Mouse (Mus musculus) small intestine, adult 2 months (tissue): ENCODE data around the gene Ear6. TPM values are rescaled to one million over a fixed set of nuclear protein-coding genes. Genes with fewer than 3 reads are reported as not detected.

Source experiments
- H3K27ac ChIP-seq: fragments of 200-500 bp; 2 replicates; pipeline ENCODE4 v1.5.1; 2012; ENCODE audit warnings: low read depth, low read length, control low read depth, inconsistent platforms; ENCODE audit not compliant: insufficient read depth
- H3K27me3 ChIP-seq: fragments of 200-500 bp; 2 replicates; pipeline ENCODE4 v1.6.1; 2012; ENCODE audit warnings: mild to moderate bottlenecking, moderate library complexity, low read length, inconsistent platforms; ENCODE audit not compliant: control insufficient read depth, insufficient read depth
- H3K36me3 ChIP-seq: fragments of 200-500 bp; 2 replicates; pipeline ENCODE4 v1.6.1; 2012; ENCODE audit warnings: mild to moderate bottlenecking, low read length, control low read depth, inconsistent platforms; ENCODE audit not compliant: control insufficient read depth, insufficient read depth
- H3K4me1 ChIP-seq: fragments of 200-500 bp; 2 replicates; pipeline ENCODE4 v1.6.1; 2012; ENCODE audit warnings: low read length, inconsistent platforms, mixed read lengths; ENCODE audit not compliant: control insufficient read depth, insufficient read depth, insufficient read length
- H3K4me3 ChIP-seq: fragments of 200-500 bp; 2 replicates; pipeline ENCODE4 v1.5.1; 2012; ENCODE audit warnings: low read depth, mild to moderate bottlenecking, control low read depth, inconsistent platforms, low read length, moderate library complexity
- CTCF ChIP-seq: fragments of 200-500 bp; IDR thresholded peaks from 2 replicates; pipeline ENCODE4 v1.5.1; 2012; ENCODE audit warnings: low read depth, mild to moderate bottlenecking, control low read depth, inconsistent platforms, low read length, moderate library complexity, mixed read lengths; ENCODE audit not compliant: insufficient replicate concordance, insufficient read length; ENCODE audit errors: extremely low read depth
- POLR2A ChIP-seq: fragments of 200-500 bp; IDR thresholded peaks from 2 replicates; pipeline ENCODE4 v1.6.1; 2012; ENCODE audit warnings: low read depth, mild to moderate bottlenecking, control low read depth, inconsistent platforms, low read length, moderate library complexity
- WGBS: fragments of 180-500 bp; shearing (Covaris S2); methylation state at CpG from one replicate; pipeline ENCODE4 v1.1.7; 2018; 5-methylcytosine and 5-hydroxymethylcytosine counted together
- polyA plus RNA-seq: library from polyadenylated mRNA; depleted of rRNA; stranded (reverse); fragments of >200 nt; gene quantifications from 2 replicates; pipeline ENCODE4 v1.2.3, GENCODE M21; 2012; rRNA removed

The Ear6 gene
- polyA plus RNA-seq, 1 experiment, result not detected

- H3K4me3 ChIP-seq, result no peak overlapping the region
- H3K27me3 ChIP-seq, result no peaks in the 10 kb centered on the region
- no peaks in the 10 kb centered on the region for H3K4me1 ChIP-seq
- peaks cover 19% of the 10 kb centered on the region for H3K36me3 ChIP-seq
- H3K27ac ChIP-seq, result no peak overlapping the region
- TF ChIP-seq POLR2A (no peak), CTCF (no peak)
- WGBS, result 90% methylated on average over 14 of the region's 14 CpGs
Observed at GRCm38 (mm10) chr14:51895071-51895470, 41.6 kb downstream of the Ear6 start.

- Histone ChIP-seq H3K27me3 (no peaks in the 10 kb centered on the region), H3K27ac (no peak overlapping the region), H3K36me3 (peaks cover 11% of the 10 kb centered on the region), H3K4me3 (no peak overlapping the region), H3K4me1 (no peaks in the 10 kb centered on the region)
- no peak for TF ChIP-seq CTCF
- no peak for TF ChIP-seq POLR2A
- WGBS, result 35% methylated on average over 6 of the region's 6 CpGs
Observed at GRCm38 (mm10) chr14:51896019-51896418, 42.5 kb downstream of the Ear6 start.

GRCm38 (mm10) chr14:51896539-51897170 is 43.2 kb downstream of the Ear6 start:
- no peaks in the 10 kb centered on the region for H3K4me1 ChIP-seq
- peaks cover 5% of the 10 kb centered on the region for H3K36me3 ChIP-seq
- H3K27ac ChIP-seq, result no peak overlapping the region
- no peak overlapping the region for H3K4me3 ChIP-seq
- no peaks in the 10 kb centered on the region for H3K27me3 ChIP-seq
- no peak for TF ChIP-seq POLR2A
- TF ChIP-seq CTCF, result no peak
- WGBS, result 21% methylated on average over 8 of the region's 8 CpGs

- Histone ChIP-seq H3K4me3 (no peak overlapping the region), H3K27me3 (no peaks in the 10 kb centered on the region), H3K27ac (no peak overlapping the region), H3K4me1 (no peaks in the 10 kb centered on the region), H3K36me3 (no peaks in the 10 kb centered on the region)
- WGBS, result 91% methylated on average over 1 of the region's 1 CpGs
- TF ChIP-seq CTCF, result no peak
- no peak for TF ChIP-seq POLR2A
Observed at GRCm38 (mm10) chr14:51899351-51899750, 45.9 kb downstream of the Ear6 start.

- 67% methylated on average over 9 of the region's 9 CpGs for WGBS
- H3K27ac ChIP-seq, result no peak overlapping the region
- no peak overlapping the region for H3K4me3 ChIP-seq
- peak; percentile 96; the same call in 1 of the 2 replicates for TF ChIP-seq CTCF
- no peak for TF ChIP-seq POLR2A
- no peaks in the 10 kb centered on the region for H3K27me3 ChIP-seq
- H3K4me1 ChIP-seq, result no peaks in the 10 kb centered on the region
- H3K36me3 ChIP-seq, result peaks cover 4% of the 10 kb centered on the region; the same call in 1 of the 2 replicates
Observed at GRCm38 (mm10) chr14:51902806-51903710, 49.6 kb downstream of the Ear6 start.

GRCm38 (mm10) chr14:51903782-51904181 is 50.3 kb downstream of the Ear6 start:
- TF ChIP-seq POLR2A (no peak), CTCF (no peak)
- H3K27me3 ChIP-seq, result no peaks in the 10 kb centered on the region
- no peak overlapping the region for H3K27ac ChIP-seq
- peaks cover 5% of the 10 kb centered on the region; the same call in 1 of the 2 replicates for H3K36me3 ChIP-seq
- H3K4me1 ChIP-seq, result no peaks in the 10 kb centered on the region
- 63% methylated on average over 9 of the region's 9 CpGs for WGBS
- no peak overlapping the region for H3K4me3 ChIP-seq

Other genes with a start within 250 kb of the Ear6 start
- not detected in 2 replicates for gene Gm17078, start 242.4 kb upstream of the Ear6 start, polyA plus RNA-seq
- gene Gm4181, start 218.0 kb upstream of the Ear6 start, polyA plus RNA-seq, result not detected in 2 replicates
- gene Gm17079, start 158.2 kb upstream of the Ear6 start, polyA plus RNA-seq, result not detected in 2 replicates
- gene Gm5800, start 136.5 kb upstream of the Ear6 start, polyA plus RNA-seq, result not detected in 2 replicates
- 46.7 and 466 TPM in 2 replicates for gene Ang4, start 80.1 kb upstream of the Ear6 start, polyA plus RNA-seq
- 0.13 TPM in 1 of 2 replicates, not detected in the other for gene AY358078, start 53.7 kb upstream of the Ear6 start, polyA plus RNA-seq
- 11.2 and 16.9 TPM in 2 replicates for gene Mettl17, start 31.1 kb downstream of the Ear6 start, polyA plus RNA-seq
- gene Slc39a2, start 39.2 kb downstream of the Ear6 start, polyA plus RNA-seq, result 0.30 and 0.61 TPM in 2 replicates
- gene Ndrg2, start 60.5 kb downstream of the Ear6 start, polyA plus RNA-seq, result 23.7 and 32.9 TPM in 2 replicates
- not detected in 2 replicates for gene Tppp2, start 64.7 kb downstream of the Ear6 start, polyA plus RNA-seq
- not detected in 2 replicates for gene Rnase13, start 69.1 kb downstream of the Ear6 start, polyA plus RNA-seq
- gene Arhgef40, start 131.0 kb downstream of the Ear6 start, polyA plus RNA-seq, result 12.7 and 19.1 TPM in 2 replicates
- gene Tmem253, start 162.0 kb downstream of the Ear6 start, polyA plus RNA-seq, result 53.4 and 91.5 TPM in 2 replicates
- gene Zfp219, start 167.0 kb downstream of the Ear6 start, polyA plus RNA-seq, result 37.9 and 72.7 TPM in 2 replicates
- gene Olfr221, start 188.8 kb downstream of the Ear6 start, polyA plus RNA-seq, result not detected in 2 replicates